Mouse (Mus musculus) MEL (cell line): Measurements from ENCODE around the gene Klf3. TPM values are rescaled to one million over a fixed set of nuclear protein-coding genes. Genes with fewer than 3 reads are reported as not detected.

ENCODE experiments used
- DNase-seq: peaks from one replicate; pipeline ENCODE4 v3.0.0; 2011; ENCODE audit warnings: low read depth, low spot score
- H3K27ac ChIP-seq: 2 replicates; pipeline ENCODE4 v1.5.1; 2012; ENCODE audit warnings: low read depth, mild to moderate bottlenecking, control low read depth, low read length, moderate library complexity; ENCODE audit not compliant: control insufficient read depth
- H3K27me3 ChIP-seq, 2 experiments: fragments of 150-350 bp in 1 of 2; sonication (generic) in 1 of 2; 2 replicates each; pipeline ENCODE4 v1.6.1; 2012; ENCODE audit warnings: low read length in 2 of 2, mild to moderate bottlenecking in 2 of 2, improper control_type of control experiment in 1 of 2, moderate library complexity in 1 of 2; ENCODE audit not compliant: insufficient read depth in 2 of 2, control insufficient read depth in 1 of 2
- H3K36me3 ChIP-seq, 2 experiments: 2 replicates each; pipeline ENCODE4 v1.6.1; 2012 to 2014; ENCODE audit warnings: low read length in 2 of 2, improper control_type of control experiment in 1 of 2, inconsistent platforms in 1 of 2, mild to moderate bottlenecking in 1 of 2; ENCODE audit not compliant: insufficient read depth in 2 of 2, control insufficient read depth in 1 of 2
- H3K4me1 ChIP-seq, 2 experiments: fragments of 150-350 bp in 1 of 2; sonication (generic) in 1 of 2; 2 replicates each; pipeline ENCODE4 v1.6.1; 2012; ENCODE audit warnings: low read length in 2 of 2, improper control_type of control experiment in 1 of 2, mild to moderate bottlenecking in 1 of 2; ENCODE audit not compliant: insufficient read depth in 2 of 2, control insufficient read depth in 1 of 2
- H3K4me3 ChIP-seq, 2 experiments: fragments of 150-350 bp in 1 of 2; sonication (generic) in 1 of 2; 2 replicates each; pipeline ENCODE4 v1.5.1; 2012; ENCODE audit warnings: low read depth in 2 of 2, low read length in 2 of 2, mild to moderate bottlenecking in 2 of 2, moderate library complexity in 2 of 2, control low read depth in 1 of 2, improper control_type of control experiment in 1 of 2; ENCODE audit not compliant: control insufficient read depth in 1 of 2, insufficient read depth in 1 of 2
- H3K79me2 ChIP-seq: 2 replicates; pipeline ENCODE4 v1.6.1; 2012; ENCODE audit warnings: mild to moderate bottlenecking, low read length, moderate library complexity; ENCODE audit not compliant: control insufficient read depth, poor library complexity, insufficient read depth
- H3K9ac ChIP-seq: 2 replicates; pipeline ENCODE4 v1.6.1; 2012; ENCODE audit warnings: low read depth, mild to moderate bottlenecking, control low read depth, low read length, moderate library complexity; ENCODE audit not compliant: control insufficient read depth, poor library complexity, severe bottlenecking
- H3K9me3 ChIP-seq: fragments of 150-350 bp; sonication (generic); replicated peaks from 2 replicates; pipeline ENCODE4 v1.6.1; 2012; ENCODE audit warnings: mild to moderate bottlenecking, low read length, improper control_type of control experiment, moderate library complexity; ENCODE audit not compliant: insufficient read depth
- BHLHE40 ChIP-seq: IDR thresholded peaks from 2 replicates; pipeline ENCODE4 v1.6.1; 2012; ENCODE audit warnings: low read depth, mild to moderate bottlenecking, inconsistent platforms, low read length, improper control_type of control experiment, borderline replicate concordance
- CHD1 ChIP-seq: IDR thresholded peaks from 2 replicates; pipeline ENCODE4 v1.6.1; 2012; ENCODE audit warnings: low read depth, mild to moderate bottlenecking, inconsistent platforms, low read length, improper control_type of control experiment
- CHD2 ChIP-seq: IDR thresholded peaks from 2 replicates; pipeline ENCODE4 v1.6.1; 2011; ENCODE audit warnings: low read length, improper control_type of control experiment
- CTCF ChIP-seq, 3 experiments: IDR thresholded peaks in 2 of 3; conservative IDR thresholded peaks in 1 of 3; 2 replicates each; pipeline ENCODE4 v1.5.1; 2011 to 2012; ENCODE audit warnings: low read length in 3 of 3, low read depth in 2 of 3, mild to moderate bottlenecking in 2 of 3, improper control_type of control experiment in 1 of 3, inconsistent platforms in 1 of 3, mixed read lengths in 1 of 3, moderate library complexity in 1 of 3; ENCODE audit not compliant: control insufficient read depth in 1 of 3, insufficient read depth in 1 of 3, poor library complexity in 1 of 3, severe bottlenecking in 1 of 3
- E2F4 ChIP-seq: IDR thresholded peaks from 2 replicates; pipeline ENCODE4 v1.6.1; 2011; ENCODE audit warnings: low read depth, low read length, improper control_type of control experiment, borderline replicate concordance
- ELF1 ChIP-seq: IDR thresholded peaks from 2 replicates; pipeline ENCODE4 v1.6.1; 2014; ENCODE audit warnings: low read depth, mild to moderate bottlenecking, inconsistent platforms, low read length, improper control_type of control experiment, moderate library complexity
- EP300 ChIP-seq, 2 experiments: IDR thresholded peaks; 2 replicates each; pipeline ENCODE4 v1.6.1; 2011; ENCODE audit warnings: improper control_type of control experiment in 2 of 2, low read length in 2 of 2, low read depth in 1 of 2, mild to moderate bottlenecking in 1 of 2
- GABPA ChIP-seq: IDR thresholded peaks from 2 replicates; pipeline ENCODE4 v1.6.1; 2012; ENCODE audit warnings: low read depth, mild to moderate bottlenecking, inconsistent platforms, low read length, improper control_type of control experiment, moderate library complexity
- GATA1 ChIP-seq: IDR thresholded peaks from 2 replicates; pipeline ENCODE4 v1.6.1; 2011; ENCODE audit warnings: low read depth, low read length, improper control_type of control experiment
- HCFC1 ChIP-seq: IDR thresholded peaks from 2 replicates; pipeline ENCODE4 v1.6.1; 2012; ENCODE audit warnings: low read depth, mild to moderate bottlenecking, inconsistent platforms, low read length, improper control_type of control experiment, moderate library complexity
- KAT2A ChIP-seq: conservative IDR thresholded peaks from 2 replicates; pipeline ENCODE4 v1.6.1; 2012; ENCODE audit warnings: low read depth, low read length, improper control_type of control experiment, inconsistent platforms
- MAFK ChIP-seq: IDR thresholded peaks from 2 replicates; pipeline ENCODE4 v1.6.1; 2011; ENCODE audit warnings: low read depth, mild to moderate bottlenecking, low read length, improper control_type of control experiment, borderline replicate concordance
- MAX ChIP-seq: IDR thresholded peaks from 2 replicates; pipeline ENCODE4 v1.6.1; 2011; ENCODE audit warnings: low read length, improper control_type of control experiment
- MEF2A ChIP-seq: IDR thresholded peaks from 2 replicates; pipeline ENCODE4 v1.6.1; 2014; ENCODE audit warnings: low read depth, mild to moderate bottlenecking, inconsistent platforms, low read length, improper control_type of control experiment; ENCODE audit not compliant: poor library complexity, insufficient replicate concordance, severe bottlenecking; ENCODE audit errors: extremely low read depth
- MXI1 ChIP-seq: IDR thresholded peaks from 2 replicates; pipeline ENCODE4 v1.6.1; 2011; ENCODE audit warnings: mild to moderate bottlenecking, low read depth, low read length, improper control_type of control experiment
- MYB ChIP-seq: IDR thresholded peaks from 2 replicates; pipeline ENCODE4 v1.6.1; 2011; ENCODE audit warnings: mild to moderate bottlenecking, low read depth, low read length, improper control_type of control experiment
- MYC ChIP-seq: IDR thresholded peaks from 2 replicates; pipeline ENCODE4 v1.6.1; 2011; ENCODE audit warnings: low read depth, mild to moderate bottlenecking, low read length, improper control_type of control experiment, moderate library complexity
- NELFE ChIP-seq: IDR thresholded peaks from 2 replicates; pipeline ENCODE4 v1.6.1; 2011; ENCODE audit warnings: low read depth, low read length, improper control_type of control experiment
- NRF1 ChIP-seq: IDR thresholded peaks from 2 replicates; pipeline ENCODE4 v1.6.1; 2014; ENCODE audit warnings: low read depth, mild to moderate bottlenecking, inconsistent platforms, low read length, improper control_type of control experiment, moderate library complexity; ENCODE audit not compliant: poor library complexity, insufficient read depth, severe bottlenecking
- POLR2AphosphoS2 ChIP-seq: IDR thresholded peaks from 2 replicates; pipeline ENCODE4 v1.6.1; 2011; ENCODE audit warnings: low read length, improper control_type of control experiment
- POLR2AphosphoS5 ChIP-seq: IDR thresholded peaks from 2 replicates; pipeline ENCODE4 v1.6.1; 2012; ENCODE audit warnings: low read depth, borderline replicate concordance, mild to moderate bottlenecking, inconsistent platforms, low read length, moderate library complexity, mixed read lengths
- RAD21 ChIP-seq: IDR thresholded peaks from 2 replicates; pipeline ENCODE4 v1.6.1; 2011; ENCODE audit warnings: mild to moderate bottlenecking, low read depth, low read length, improper control_type of control experiment
- RCOR1 ChIP-seq: IDR thresholded peaks from 2 replicates; pipeline ENCODE4 v1.6.1; 2012; ENCODE audit warnings: low read depth, mild to moderate bottlenecking, inconsistent platforms, low read length, improper control_type of control experiment
- SMC3 ChIP-seq: IDR thresholded peaks from 2 replicates; pipeline ENCODE4 v1.6.1; 2011; ENCODE audit warnings: low read depth, low read length, improper control_type of control experiment
- TBP ChIP-seq: IDR thresholded peaks from 2 replicates; pipeline ENCODE4 v1.8.0; 2011; ENCODE audit warnings: low read depth, low read length, improper control_type of control experiment
- TCF12 ChIP-seq: IDR thresholded peaks from 2 replicates; pipeline ENCODE4 v1.6.1; 2014; ENCODE audit warnings: low read depth, mild to moderate bottlenecking, inconsistent platforms, low read length, improper control_type of control experiment, moderate library complexity
- UBTF ChIP-seq: IDR thresholded peaks from 2 replicates; pipeline ENCODE4 v1.6.1; 2012; ENCODE audit warnings: low read depth, mild to moderate bottlenecking, inconsistent platforms, low read length, improper control_type of control experiment, moderate library complexity, borderline replicate concordance; ENCODE audit not compliant: insufficient read depth
- USF1 ChIP-seq: IDR thresholded peaks from 2 replicates; pipeline ENCODE4 v1.6.1; 2014; ENCODE audit warnings: low read depth, mild to moderate bottlenecking, inconsistent platforms, low read length, improper control_type of control experiment, moderate library complexity
- ZC3H11A ChIP-seq: IDR thresholded peaks from 2 replicates; pipeline ENCODE4 v1.6.1; 2012; ENCODE audit warnings: low read depth, mild to moderate bottlenecking, inconsistent platforms, low read length, improper control_type of control experiment
- ZNF384 ChIP-seq: IDR thresholded peaks from 2 replicates; pipeline ENCODE4 v1.6.1; 2012; ENCODE audit warnings: low read depth, mild to moderate bottlenecking, inconsistent platforms, low read length, improper control_type of control experiment
- polyA plus RNA-seq, 2 experiments: library from polyadenylated mRNA; stranded (reverse) in 1 of 2; unstranded in 1 of 2; fragments of >175 nt in 1 of 2; fragments of >200 nt in 1 of 2; gene quantifications; 2 replicates each; pipeline versions ENCODE4 v1.2.1 to v1.2.4; 2012; ENCODE audit warnings: low replicate concordance in 2 of 2, low read depth in 1 of 2; ENCODE audit not compliant: insufficient read length in 2 of 2, insufficient read depth in 1 of 2, missing spikeins in 1 of 2
- total RNA-seq: library from RNA; depleted of rRNA; stranded (reverse); fragments of 300-350 nt; gene quantifications from 2 replicates; pipeline ENCODE4 v1.2.3, GENCODE M21; 2012

Gene Klf3
- total and polyA plus RNA-seq, 3 experiments: 7.1 to 72.2 (median 39.7) TPM

- Histone ChIP-seq H3K4me1 (peaks cover 0 to 3% of the 10 kb centered on the region in 2 experiments; a peak in 1 of 4 replicates), H3K9ac (no peak overlapping the region), H3K9me3 (no peaks in the 10 kb centered on the region), H3K4me3 (no peak overlapping the region), H3K27ac (no peak overlapping the region), H3K79me2 (peaks cover 12% of the 10 kb centered on the region), H3K27me3 (no peaks in the 10 kb centered on the region), H3K36me3 (peaks cover 6 to 8% of the 10 kb centered on the region in 2 experiments)
- TF ChIP-seq ELF1 (no peak), TBP (no peak), ZC3H11A (no peak), E2F4 (no peak), ZNF384 (no peak), HCFC1 (no peak), MAFK (no peak), MEF2A (no peak), POLR2AphosphoS5 (no peak), POLR2AphosphoS2 (no peak), USF1 (no peak), CTCF (IDR thresholded peaks at IDR 0.05 in 2 of 3, conservative IDR thresholded peaks at IDR 0.05 in 1 of 3; ENCODE audit: control insufficient read depth in 1 of 3, insufficient read depth in 1 of 3, low read depth in 2 of 3, low read length in 3 of 3, poor library complexity in 1 of 3, severe bottlenecking in 1 of 3) (no peak), MXI1 (no peak), KAT2A (no peak), GATA1 (no peak), GABPA (no peak), UBTF (no peak), RCOR1 (no peak), MYC (no peak), MYB (no peak)
- DNase-seq: no peak
Measured at GRCm38 (mm10) chr5:64815631-64816030, 12.4 kb downstream of the Klf3 start.

- no peak overlapping the region for H3K9ac ChIP-seq
- H3K36me3 ChIP-seq: peaks cover 3 to 6% of the 10 kb centered on the region in 2 experiments; a peak in 3 of 4 replicates
- no peak overlapping the region for H3K27ac ChIP-seq
Measured at GRCm38 (mm10) chr5:64816290-64816973, 13.2 kb downstream of the Klf3 start.

More at GRCm38 (mm10) chr5:64816290-64816973, 13.2 kb downstream of the Klf3 start:
- no peak for DNase-seq
- H3K4me3 ChIP-seq: no peak overlapping the region
- H3K9me3 ChIP-seq: no peaks in the 10 kb centered on the region
- no peaks in the 10 kb centered on the region for H3K27me3 ChIP-seq
- no peak for TF ChIP-seq EP300 (IDR thresholded peaks at IDR 0.05; ENCODE audit: low read depth in 1 of 2, low read length in 2 of 2)
- no peak for TF ChIP-seq POLR2AphosphoS5
- TF ChIP-seq E2F4: no peak
- no peak for TF ChIP-seq RCOR1
- TF ChIP-seq MAX: no peak
- no peak for TF ChIP-seq NELFE
- no peak for TF ChIP-seq BHLHE40
- no peak for TF ChIP-seq TBP
- TF ChIP-seq NRF1: no peak
- TF ChIP-seq TCF12: no peak
- no peak for TF ChIP-seq MEF2A
- no peak for TF ChIP-seq MAFK
- TF ChIP-seq HCFC1: no peak
- TF ChIP-seq CHD1: no peak
- TF ChIP-seq CHD2: no peak
- no peak for TF ChIP-seq GABPA
- TF ChIP-seq SMC3: no peak
- no peak for TF ChIP-seq RAD21
- peaks cover 9% of the 10 kb centered on the region for H3K79me2 ChIP-seq
- no peaks in the 10 kb centered on the region for H3K4me1 ChIP-seq
